Mouse (Mus musculus) heart, embryonic 10.5 days (tissue): ENCODE data around the gene Rspo3. TPM values are rescaled to one million over a fixed set of nuclear protein-coding genes. Genes with fewer than 3 reads are reported as not detected.

Experiments used
- DNase-seq: peaks from one replicate; pipeline ENCODE4 v3.0.0-alpha.2; 2017; ENCODE audit warnings: low spot score
- H3K27ac ChIP-seq: fragments of 300-500 bp; sonication (generic); 2 replicates; pipeline ENCODE4 v1.5.1; 2016; ENCODE audit warnings: mild to moderate bottlenecking
- H3K27me3 ChIP-seq: fragments of 300-500 bp; sonication (generic); 2 replicates; pipeline ENCODE4 v1.6.1; 2016; ENCODE audit warnings: mild to moderate bottlenecking; ENCODE audit not compliant: poor library complexity, insufficient read depth, severe bottlenecking
- H3K36me3 ChIP-seq: fragments of 300-500 bp; sonication (generic); 2 replicates; pipeline ENCODE4 v1.6.1; 2016; ENCODE audit warnings: mild to moderate bottlenecking, moderate library complexity
- H3K4me1 ChIP-seq: fragments of 300-500 bp; sonication (generic); 2 replicates; pipeline ENCODE4 v1.6.1; 2016; ENCODE audit warnings: mild to moderate bottlenecking
- H3K4me3 ChIP-seq: fragments of 300-500 bp; sonication (generic); 2 replicates; pipeline ENCODE4 v1.5.1; 2016; ENCODE audit warnings: mild to moderate bottlenecking, moderate library complexity
- H3K9me3 ChIP-seq: fragments of 300-500 bp; sonication (generic); 2 replicates; pipeline ENCODE4 v1.6.1; 2016; ENCODE audit warnings: mild to moderate bottlenecking, moderate library complexity
- WGBS: fragments of 180-500 bp; shearing (Covaris S2); methylation state at CpG from one replicate; pipeline ENCODE4 v1.1.7; 2016; 5-methylcytosine and 5-hydroxymethylcytosine counted together
- polyA plus RNA-seq: library from polyadenylated mRNA; unstranded; fragments of >200 nt; fragmentation: Nextera tagmentation; extraction: Ambion mirVana; gene quantifications from 2 replicates; pipeline ENCODE4 v1.2.1, GENCODE M21; 2016

Gene Rspo3
- polyA plus RNA-seq, 1 experiment from 2014 or later = 16.3 TPM

DNA sequence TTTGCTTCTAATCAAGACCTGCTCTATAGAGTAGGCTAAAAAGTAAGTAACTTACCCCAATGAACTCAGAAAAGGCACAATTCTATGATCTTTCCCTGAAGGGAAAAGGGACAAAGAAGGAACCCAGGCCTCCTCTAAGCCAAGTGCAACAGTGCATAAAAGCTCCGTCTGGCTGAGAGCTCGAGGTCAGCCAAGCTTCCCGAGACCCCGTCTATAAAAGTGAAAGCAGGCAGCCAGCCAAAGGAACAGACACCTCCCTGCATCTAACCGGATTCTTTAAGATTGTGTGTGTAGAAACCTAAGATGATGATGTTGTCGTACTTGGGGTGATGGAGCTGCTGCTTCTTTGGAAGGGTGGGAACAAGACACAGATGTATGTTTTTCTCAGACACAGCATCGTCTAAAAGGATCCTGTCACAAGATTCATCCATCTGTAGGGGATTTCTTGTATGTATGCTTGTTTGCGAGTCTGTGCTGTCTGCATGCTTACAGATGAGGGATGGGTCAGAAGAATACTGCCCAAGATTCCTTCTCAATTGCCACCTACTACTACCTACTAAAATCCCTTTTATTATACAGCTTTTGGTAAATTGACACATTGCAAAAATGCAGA, 132.9 kb downstream of the Rspo3 start:
- no peak overlapping the region for H3K27ac ChIP-seq
- H3K9me3 ChIP-seq = no peaks in the 10 kb centered on the region
- DNase-seq = no peak
- H3K36me3 ChIP-seq = no peaks in the 10 kb centered on the region
- H3K4me3 ChIP-seq = no peak overlapping the region
- 79% methylated on average over 8 of the region's 8 CpGs for WGBS
- 0 out of 2 replicates have a peak, but pooled peaks cover 3% of the 10 kb centered on the region for H3K4me1 ChIP-seq
- no peaks in the 10 kb centered on the region for H3K27me3 ChIP-seq

Other genes with a start within 250 kb of the Rspo3 start
- 23.5 and 30.1 TPM in 2 replicates for gene Echdc1, start 222.7 kb downstream of the Rspo3 start, polyA plus RNA-seq
- gene Rnf146, start 173.4 kb downstream of the Rspo3 start, polyA plus RNA-seq = 31.6 and 36.6 TPM in 2 replicates